Mouse (Mus musculus): ENCODE data around the gene Olfr1229.

Gene Olfr1229

GRCm38 (mm10) chr2:89287914-89288313, at the start of gene Olfr1229:
Gene Olfr1229 (minus strand): TSS chr2:89288014.
- no peak for ATAC-seq (ENCODE audit: low TSS enrichment)

GRCm38 (mm10) chr2:89329575-89329974, 41.8 kb upstream of the Olfr1229 start, which contains the start of gene Olfr1232:
Gene Olfr1232 (minus strand): TSS chr2:89329675.
- no peak for ATAC-seq (ENCODE audit: low TSS enrichment)

- ATAC-seq (ENCODE audit: low TSS enrichment) = no peak
Observed at GRCm38 (mm10) chr2:89306974-89307373, 19.2 kb upstream of the Olfr1229 start, which contains the start of gene Olfr1231. Gene Olfr1231 (minus strand): TSS chr2:89307074.

GRCm38 (mm10) chr2:89297168-89297567, 9.4 kb upstream of the Olfr1229 start, which contains the start of gene Olfr1230:
Gene Olfr1230 (minus strand): TSS chr2:89297268.
- no peak for ATAC-seq (ENCODE audit: low TSS enrichment)

GRCm38 (mm10) chr2:89253962-89254361, 33.9 kb downstream of the Olfr1229 start, which contains the start of gene Olfr1228:
Gene Olfr1228 (minus strand): TSS chr2:89254062.
- no peak for ATAC-seq (ENCODE audit: low TSS enrichment)
